Comparison of ENCODE assay signal across 25 mouse cellular contexts in genomic region chr4:17653551-17653950, GRCm38 (mm10).
DNase-seq lines count a peak whose midpoint lies in the region; ATAC-seq and TF ChIP-seq lines count a peak whose summit lies in the region.
"Had no signal": no experiment of that assay in that cellular context is flagged by ENCODE, and none has a peak within 500 bp of the region (broad histone marks: within the 10 kb centered on the region; RNA-seq: fewer than 3 reads in every experiment).

No protein-coding gene starts in this region.

- H3ac ChIP-seq in C2C12 (ENCODE audit: control insufficient read depth, insufficient read length, low read depth) (no peak overlapping the region), myocyte (ENCODE audit: control insufficient read depth, insufficient read length) (no peak overlapping the region)

- no peak for TF ChIP-seq CTCF in C2C12 (IDR thresholded peaks at IDR 0.05; ENCODE audit: control insufficient read depth, insufficient read depth, insufficient read length)

- no peak overlapping the region for H3K9ac ChIP-seq in liver, embryonic 12.5 days

- H3K36me3 ChIP-seq in C2C12 (ENCODE audit: control insufficient read depth, insufficient read depth) (no peaks in the 10 kb centered on the region), myocyte (ENCODE audit: control insufficient read depth, insufficient read depth) (no peaks in the 10 kb centered on the region)
- H3K36me3 ChIP-seq in liver, embryonic 12.5 days, result no peaks in the 10 kb centered on the region
- H3K36me3 ChIP-seq: G1E had no signal

- ATAC-seq in erythroid progenitor cell, adult 5-6 weeks (replicated peaks; ENCODE audit: low FRiP score, poor library complexity, severe bottlenecking), result no peak
- ATAC-seq in liver, embryonic 12.5 days, result no peak
- ATAC-seq: activated CD4-positive, CD25-positive, alpha-beta regulatory T cell, adult 4 months; CD4-positive, CD25-positive, alpha-beta regulatory T cell, adult 4 months; Patski had no signal

- H3K79me3 ChIP-seq in C2C12 (ENCODE audit: low read depth), result no peaks in the 10 kb centered on the region

- DNase-seq in 3T3-L1 (ENCODE audit: low read depth, low spot score), result peak; percentile 57
- peak; percentile 9 for DNase-seq in Muller cell, postnatal 12 days (ENCODE audit: inconsistent ontology term)
- DNase-seq in kidney, postnatal 14 days, result no peak
- DNase-seq in thymus, postnatal 10 days (ENCODE audit: low spot score in 2 of 2), result no peak
- DNase-seq: adrenal gland, adult 2 months; adrenal gland, adult 8-10 months; adrenal gland, postnatal 10 days; adrenal gland, postnatal 14 days; adrenal gland, postnatal 25 days; adrenal gland, postnatal 36 days; B cell, adult 2 months; cerebellum, adult 11 months; cerebellum, adult 11-12 months; cerebellum, adult 18-20 months; cerebellum, adult 2 months; cerebellum, adult 8-10 months had no signal

- H3K27ac ChIP-seq in liver, embryonic 12.5 days, result no peak overlapping the region

- H3K4me3 ChIP-seq in C2C12 (ENCODE audit: insufficient read depth, poor library complexity, severe bottlenecking) (no peak overlapping the region), myocyte (no peak overlapping the region)
- no peak overlapping the region for H3K4me3 ChIP-seq in liver, embryonic 12.5 days

- H3K4me2 ChIP-seq in myocyte (ENCODE audit: low read depth), result no peak overlapping the region
- no peak overlapping the region for H3K4me2 ChIP-seq in liver, embryonic 12.5 days

- no peaks in the 10 kb centered on the region for H3K27me3 ChIP-seq in C2C12 (ENCODE audit: control insufficient read depth, insufficient read depth, insufficient read length)
- no peaks in the 10 kb centered on the region for H3K27me3 ChIP-seq in myocyte (ENCODE audit: control insufficient read depth, insufficient read depth, insufficient read length)
- H3K27me3 ChIP-seq in liver, embryonic 12.5 days (replicated peaks), result no peaks in the 10 kb centered on the region
- H3K27me3 ChIP-seq: CH12.LX, Patski had no signal

- H3K9me3 ChIP-seq in liver, embryonic 12.5 days (replicated peaks), result no peaks in the 10 kb centered on the region
- H3K9me3 ChIP-seq: G1E had no signal

- H3K4me1 ChIP-seq in liver, embryonic 12.5 days, result no peaks in the 10 kb centered on the region

- TF ChIP-seq POLR2A in myocyte (IDR thresholded peaks at IDR 0.05; ENCODE audit: insufficient read length, low read depth), result no peak

- H3K79me2 ChIP-seq in C2C12 (ENCODE audit: control insufficient read depth, insufficient read depth), result no peaks in the 10 kb centered on the region
- H3K79me2 ChIP-seq in myocyte (ENCODE audit: control insufficient read depth, insufficient read depth), result no peaks in the 10 kb centered on the region

TF ChIP-seq in C2C12, 6 proteins besides CTCF, POLR2A, EP300 and RAD21:
- TF ChIP-seq USF1 (IDR thresholded peaks at IDR 0.05; ENCODE audit: low read depth), result no peak
- TF ChIP-seq CEBPB (IDR thresholded peaks at IDR 0.05; ENCODE audit: low read depth), result peak; percentile 78
- no peak for TF ChIP-seq MYOG (IDR thresholded peaks at IDR 0.05; ENCODE audit: control insufficient read depth, extremely low read depth, insufficient read length)
- no peak for TF ChIP-seq FOSL1 (IDR thresholded peaks at IDR 0.05; ENCODE audit: insufficient read depth, low read length, poor library complexity, severe bottlenecking)

TF ChIP-seq in myocyte, 11 proteins besides CTCF, POLR2A, EP300 and RAD21:
- TF ChIP-seq USF1 (IDR thresholded peaks at IDR 0.05; ENCODE audit: low read depth) (no peak), CEBPB (IDR thresholded peaks at IDR 0.05; ENCODE audit: insufficient read depth, poor library complexity, severe bottlenecking) (peak; percentile 60)

Comparison
In these comparisons a context has a peak if more than half of its experiments do, and no peak if none do; other contexts are left out.
1. DNase-seq: peak in 3T3-L1 (single experiment) and Muller cell, postnatal 12 days (single experiment); none in kidney, postnatal 14 days (single experiment) and thymus, postnatal 10 days (0 of 2).